Mouse (Mus musculus) heart, adult 2 months (tissue): Measurements from ENCODE around the gene Thbs3.

Experiments used
- CTCF ChIP-seq: fragments of 200-600 bp; IDR thresholded peaks from 2 replicates; pipeline ENCODE4 v1.8.1; 2022; ENCODE audit warnings: antibody characterized with exemption, mild to moderate bottlenecking, moderate library complexity
- EP300 ChIP-seq: fragments of 200-500 bp; IDR thresholded peaks from 2 replicates; pipeline ENCODE4 v1.6.1; 2011; ENCODE audit warnings: low read depth, low read length, control low read depth; ENCODE audit not compliant: insufficient read depth
- POLR2A ChIP-seq: fragments of 200-500 bp; IDR thresholded peaks from 2 replicates; pipeline ENCODE4 v1.6.1; 2011; ENCODE audit warnings: mild to moderate bottlenecking, low read depth, low read length, control low read depth; ENCODE audit not compliant: insufficient read depth

GRCm38 (mm10) chr3:89251365-89251895 lies 36.5 kb downstream of the Thbs3 start:
- TF ChIP-seq EP300 (peak; percentile 85), CTCF (no peak), POLR2A (peak; percentile 15; the same call in 1 of the 2 replicates)
